Mouse (Mus musculus) heart, embryonic 11.5 days (tissue): Measurements from ENCODE around the gene Galnt7. TPM values are rescaled to one million over a fixed set of nuclear protein-coding genes. Genes with fewer than 3 reads are reported as not detected.

ENCODE experiments used
- ATAC-seq: fragments of 200-750 bp; cut with Nextera tagmentation; replicated peaks from 2 replicates; pipeline ENCODE4 v1.8.0; 2017; ENCODE audit warnings: moderate library complexity; ENCODE audit not compliant: insufficient number of reproducible peaks, low FRiP score, low TSS enrichment
- H3K27ac ChIP-seq: fragments of 300-500 bp; sonication (generic); 2 replicates; pipeline ENCODE4 v1.5.1; 2014; ENCODE audit warnings: mild to moderate bottlenecking, low read depth, low read length
- H3K27me3 ChIP-seq: fragments of 300-500 bp; sonication (generic); 2 replicates; pipeline ENCODE4 v1.6.1; 2014; ENCODE audit warnings: mild to moderate bottlenecking, low read length, mixed read lengths; ENCODE audit not compliant: control insufficient read depth, insufficient read depth
- H3K36me3 ChIP-seq: fragments of 300-500 bp; sonication (generic); 2 replicates; pipeline ENCODE4 v1.6.1; 2014; ENCODE audit warnings: mild to moderate bottlenecking, low read length, moderate library complexity, mixed read lengths; ENCODE audit not compliant: control insufficient read depth, insufficient read depth
- H3K4me1 ChIP-seq: fragments of 300-500 bp; sonication (generic); 2 replicates; pipeline ENCODE4 v1.6.1; 2014; ENCODE audit warnings: low read length; ENCODE audit not compliant: control insufficient read depth, insufficient read depth
- H3K4me2 ChIP-seq: fragments of 300-500 bp; sonication (generic); 2 replicates; pipeline ENCODE4 v1.6.1; 2014; ENCODE audit warnings: mild to moderate bottlenecking, moderate library complexity
- H3K4me3 ChIP-seq: fragments of 300-500 bp; sonication (generic); 2 replicates; pipeline ENCODE4 v1.5.1; 2014; ENCODE audit warnings: low read depth, low read length
- H3K9ac ChIP-seq: fragments of 300-500 bp; sonication (generic); 2 replicates; pipeline ENCODE4 v1.6.1; 2014; ENCODE audit warnings: mild to moderate bottlenecking, low read depth, low read length, moderate library complexity
- H3K9me3 ChIP-seq: fragments of 300-500 bp; sonication (generic); replicated peaks from 2 replicates; pipeline ENCODE4 v1.6.1; 2016; ENCODE audit warnings: low read length; ENCODE audit not compliant: control insufficient read depth
- WGBS: fragments of 180-500 bp; shearing (Covaris S2); extraction: QIAGEN DNeasy Blood & Tissue Kit; methylation state at CpG from one replicate; pipeline ENCODE4 v1.1.7; 2014; ENCODE audit not compliant: insufficient replicate concordance; 5-methylcytosine and 5-hydroxymethylcytosine counted together
- polyA plus RNA-seq: library from polyadenylated mRNA; unstranded; fragments of >200 nt; fragmentation: Nextera tagmentation; extraction: Ambion mirVana; gene quantifications from 2 replicates; pipeline ENCODE4 v1.2.1, GENCODE M21; 2014

The Galnt7 gene
- polyA plus RNA-seq, 1 experiment from 2014 or later: 8.2 TPM

- H3K4me2 ChIP-seq: no peak overlapping the region
- no peak overlapping the region for H3K4me3 ChIP-seq
- H3K27ac ChIP-seq: no peak overlapping the region
- no peak for ATAC-seq
- WGBS: 76% methylated on average over 12 of the region's 12 CpGs
- H3K9ac ChIP-seq: no peak overlapping the region
- no peaks in the 10 kb centered on the region for H3K9me3 ChIP-seq
- H3K36me3 ChIP-seq: no peaks in the 10 kb centered on the region
- H3K4me1 ChIP-seq: no peaks in the 10 kb centered on the region
- H3K27me3 ChIP-seq: no peaks in the 10 kb centered on the region
These were observed 105.3 kb downstream of the Galnt7 start for GRCm38 (mm10) chr8:57547581-57547980.

GRCm38 (mm10) chr8:57546834-57547233 is 106.0 kb downstream of the Galnt7 start:
- Histone ChIP-seq H3K9me3 (no peaks in the 10 kb centered on the region), H3K4me1 (no peaks in the 10 kb centered on the region), H3K4me2 (no peak overlapping the region), H3K27ac (no peak overlapping the region), H3K4me3 (no peak overlapping the region), H3K27me3 (no peaks in the 10 kb centered on the region), H3K9ac (no peak overlapping the region), H3K36me3 (no peaks in the 10 kb centered on the region)
- ATAC-seq: no peak
- 81% methylated on average over 3 of the region's 3 CpGs for WGBS

- no peaks in the 10 kb centered on the region for H3K27me3 ChIP-seq
- WGBS: 86% methylated on average over 3 of the region's 3 CpGs
- no peak overlapping the region for H3K4me3 ChIP-seq
- no peak overlapping the region for H3K27ac ChIP-seq
- no peaks in the 10 kb centered on the region for H3K9me3 ChIP-seq
- no peak overlapping the region for H3K9ac ChIP-seq
- no peaks in the 10 kb centered on the region for H3K36me3 ChIP-seq
- ATAC-seq: no peak
- no peaks in the 10 kb centered on the region for H3K4me1 ChIP-seq
- H3K4me2 ChIP-seq: no peak overlapping the region
These were observed 106.4 kb downstream of the Galnt7 start for GRCm38 (mm10) chr8:57546401-57546800.

GRCm38 (mm10) chr8:57541405-57541804 is 111.4 kb downstream of the Galnt7 start:
- Histone ChIP-seq H3K4me1 (no peaks in the 10 kb centered on the region), H3K27ac (no peak overlapping the region), H3K36me3 (no peaks in the 10 kb centered on the region), H3K9ac (no peak overlapping the region), H3K9me3 (no peaks in the 10 kb centered on the region), H3K4me3 (no peak overlapping the region), H3K27me3 (no peaks in the 10 kb centered on the region), H3K4me2 (no peak overlapping the region)
- WGBS: 77% methylated on average over 9 of the region's 9 CpGs
- no peak for ATAC-seq

GRCm38 (mm10) chr8:57540951-57541350 is 111.9 kb downstream of the Galnt7 start:
- no peaks in the 10 kb centered on the region for H3K36me3 ChIP-seq
- H3K4me2 ChIP-seq: no peak overlapping the region
- no peak overlapping the region for H3K9ac ChIP-seq
- no peaks in the 10 kb centered on the region for H3K9me3 ChIP-seq
- H3K27me3 ChIP-seq: no peaks in the 10 kb centered on the region
- no peak overlapping the region for H3K4me3 ChIP-seq
- 83% methylated on average over 11 of the region's 11 CpGs for WGBS
- no peaks in the 10 kb centered on the region for H3K4me1 ChIP-seq
- ATAC-seq: no peak
- no peak overlapping the region for H3K27ac ChIP-seq

GRCm38 (mm10) chr8:57540110-57540838 is 112.6 kb downstream of the Galnt7 start:
- H3K27me3 ChIP-seq: no peaks in the 10 kb centered on the region
- no peak for ATAC-seq

GRCm38 (mm10) chr8:57538601-57539000 is 114.2 kb downstream of the Galnt7 start:
- no peak overlapping the region for H3K27ac ChIP-seq
- H3K36me3 ChIP-seq: no peaks in the 10 kb centered on the region
- no peak overlapping the region for H3K4me2 ChIP-seq
- ATAC-seq: no peak
- H3K9me3 ChIP-seq: no peaks in the 10 kb centered on the region
- 71% methylated on average over 7 of the region's 7 CpGs for WGBS
- no peak overlapping the region for H3K4me3 ChIP-seq
- H3K9ac ChIP-seq: no peak overlapping the region
- no peaks in the 10 kb centered on the region for H3K4me1 ChIP-seq
- H3K27me3 ChIP-seq: no peaks in the 10 kb centered on the region

More at GRCm38 (mm10) chr8:57540110-57540838, 112.6 kb downstream of the Galnt7 start:
- no peaks in the 10 kb centered on the region for H3K36me3 ChIP-seq
- no peak overlapping the region for H3K9ac ChIP-seq
- no peak overlapping the region for H3K4me2 ChIP-seq
- WGBS: 42% methylated on average over 12 of the region's 12 CpGs
- no peaks in the 10 kb centered on the region for H3K9me3 ChIP-seq
- no peak overlapping the region for H3K4me3 ChIP-seq
- H3K4me1 ChIP-seq: no peaks in the 10 kb centered on the region
- H3K27ac ChIP-seq: no peak overlapping the region

GRCm38 (mm10) chr8:57536167-57536566 is 116.7 kb downstream of the Galnt7 start:
- no peaks in the 10 kb centered on the region for H3K9me3 ChIP-seq
- no peaks in the 10 kb centered on the region for H3K36me3 ChIP-seq
- H3K4me2 ChIP-seq: no peak overlapping the region
- H3K27me3 ChIP-seq: no peaks in the 10 kb centered on the region
- ATAC-seq: no peak
- H3K4me3 ChIP-seq: no peak overlapping the region
- H3K4me1 ChIP-seq: no peaks in the 10 kb centered on the region
- 91% methylated on average over 6 of the region's 6 CpGs for WGBS
- H3K9ac ChIP-seq: no peak overlapping the region
- H3K27ac ChIP-seq: no peak overlapping the region

- Histone ChIP-seq H3K4me3 (no peak overlapping the region), H3K36me3 (no peaks in the 10 kb centered on the region), H3K9ac (no peak overlapping the region), H3K9me3 (no peaks in the 10 kb centered on the region), H3K27me3 (no peaks in the 10 kb centered on the region), H3K4me2 (no peak overlapping the region), H3K27ac (no peak overlapping the region), H3K4me1 (no peaks in the 10 kb centered on the region)
- 73% methylated on average over 4 of the region's 4 CpGs for WGBS
- no peak for ATAC-seq
These were observed 118.3 kb downstream of the Galnt7 start for GRCm38 (mm10) chr8:57534495-57534894.
